Mouse (Mus musculus) ovary, postnatal 14 days (tissue): ENCODE measurements around the gene Gm42420.
A peak's percentile ranks its signal among the peaks of the same experiment; 100 is the strongest.

Experiments used
- DNase-seq: peaks from one replicate; pipeline ENCODE4 v3.0.0; 2022; ENCODE audit warnings: low spot score

Gm42420 gene

DNA sequence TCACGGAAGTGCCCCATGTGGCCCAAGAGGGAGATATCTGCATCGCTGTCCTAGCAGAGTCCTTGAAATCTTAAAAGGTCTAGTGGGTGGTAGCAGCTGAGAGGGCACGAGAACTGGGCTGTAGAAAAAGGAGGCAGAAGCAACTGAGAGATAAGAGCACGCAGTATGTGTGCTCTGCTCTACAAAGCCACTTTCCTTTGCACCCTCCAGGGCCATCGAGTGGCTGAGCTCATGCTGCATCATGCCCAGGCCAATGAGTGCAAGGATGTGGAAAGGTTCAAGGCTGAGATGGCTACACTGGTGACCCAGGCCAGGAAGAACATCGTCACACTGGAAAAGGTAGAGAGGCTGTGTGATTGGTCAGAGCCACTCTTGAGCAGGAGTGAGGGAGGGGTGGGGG lies at the start of gene Gm42420:
TSS of gene Gm42420 (plus strand) at position 237 of the 400 bp plus-strand sequence.
- no peak for DNase-seq

DNA sequence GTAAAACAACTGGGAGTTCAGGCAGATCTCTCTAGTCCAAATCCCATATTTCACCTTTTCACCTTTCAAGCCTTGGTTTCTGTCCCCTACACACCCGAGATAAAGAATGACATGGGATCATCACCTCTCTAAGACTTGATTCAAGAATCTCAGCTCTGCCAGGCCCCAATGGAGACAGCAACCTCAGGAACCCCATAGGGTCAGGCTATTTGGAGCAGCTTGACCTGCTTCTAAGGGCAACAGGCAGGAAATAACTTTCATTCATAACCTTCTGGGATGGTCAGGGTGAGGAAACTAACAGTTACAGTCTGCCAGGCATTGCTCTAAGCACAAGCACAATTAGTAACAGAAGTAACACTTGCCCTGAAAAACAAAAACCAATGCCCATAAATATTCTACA lies 48.9 kb upstream of the Gm42420 start:
- no peak for DNase-seq

GRCm38 (mm10) chr6:39537276-39537675 lies 48.3 kb upstream of the Gm42420 start:
- no peak for DNase-seq

GRCm38 (mm10) chr6:39538227-39538626 lies 47.3 kb upstream of the Gm42420 start:
- DNase-seq, result no peak

DNA sequence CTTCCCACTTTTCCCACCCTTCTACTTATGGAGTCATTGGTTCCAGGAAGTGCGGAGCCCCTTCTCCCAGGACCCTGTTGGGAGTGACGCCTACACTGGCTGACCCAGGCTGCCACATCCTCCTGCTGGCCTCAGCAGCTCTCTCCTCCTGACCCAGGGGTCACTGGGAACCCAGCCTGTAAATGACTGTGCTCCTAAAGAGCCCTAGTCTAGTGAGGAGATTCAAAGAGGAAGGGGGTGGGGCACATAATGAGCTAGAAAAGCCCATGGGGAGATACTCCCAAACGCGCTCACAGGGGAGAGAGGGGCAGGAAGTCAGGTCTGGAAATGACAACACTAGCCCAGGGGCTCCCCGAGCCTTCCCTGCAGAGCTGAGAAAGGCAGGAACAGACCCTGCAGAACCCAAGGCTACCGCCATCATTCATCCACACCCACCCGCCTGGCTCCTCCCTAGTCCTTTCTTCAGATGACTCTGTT lies 45.8 kb upstream of the Gm42420 start:
- no peak for DNase-seq

DNA sequence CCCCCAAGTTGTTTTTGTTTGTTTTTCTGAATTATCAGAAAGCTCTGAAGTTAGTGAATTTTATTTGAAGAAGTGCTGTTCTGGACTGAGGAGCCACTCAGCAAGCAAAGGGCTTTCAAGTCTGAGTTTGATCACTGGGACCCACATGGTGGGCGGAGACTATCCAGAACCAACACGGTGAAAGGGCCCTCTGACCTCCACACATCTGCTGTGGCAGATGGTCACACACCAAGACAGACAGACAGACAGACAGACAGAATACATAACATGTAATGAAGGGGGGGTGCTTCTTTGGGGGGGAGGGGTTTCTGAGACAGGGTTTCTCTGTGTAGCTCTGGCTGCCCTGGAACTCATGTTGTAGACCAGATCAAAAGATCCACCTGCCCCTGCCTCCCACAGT lies 45.0 kb upstream of the Gm42420 start:
- no peak for DNase-seq

GRCm38 (mm10) chr6:39542631-39543597 lies 42.6 kb upstream of the Gm42420 start:
- peak; percentile 77 for DNase-seq

DNA sequence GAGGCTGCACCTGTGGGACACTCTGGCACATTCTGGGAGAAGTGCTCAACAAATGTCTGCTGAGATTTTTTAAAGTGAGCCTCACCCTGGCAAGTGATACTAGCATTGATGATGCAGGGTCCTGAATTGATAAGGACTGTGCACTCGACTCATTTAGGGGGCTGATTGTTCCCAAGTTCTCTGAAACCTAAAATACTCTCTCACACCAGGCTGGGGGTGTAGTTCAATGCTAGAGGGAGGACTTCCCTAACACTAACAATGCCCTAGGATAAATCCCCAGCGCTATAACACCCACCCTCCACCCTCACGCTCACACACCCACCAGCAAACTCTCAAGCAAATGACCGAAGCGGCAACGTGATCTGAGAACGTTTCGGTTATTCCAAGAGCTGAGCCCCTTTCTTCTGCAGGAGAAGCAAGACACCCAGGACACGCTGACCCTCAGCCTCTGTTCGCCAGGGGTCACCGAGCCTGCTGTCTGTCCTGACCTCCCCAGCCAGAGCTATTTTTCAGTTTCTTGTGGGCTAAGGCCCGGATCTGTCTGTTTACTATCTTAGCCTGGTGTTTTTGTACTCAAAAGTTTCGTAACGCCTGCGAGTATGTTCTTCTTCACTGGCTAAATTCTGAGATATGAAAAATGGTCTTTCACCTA lies 41.7 kb upstream of the Gm42420 start:
- no peak for DNase-seq

DNA sequence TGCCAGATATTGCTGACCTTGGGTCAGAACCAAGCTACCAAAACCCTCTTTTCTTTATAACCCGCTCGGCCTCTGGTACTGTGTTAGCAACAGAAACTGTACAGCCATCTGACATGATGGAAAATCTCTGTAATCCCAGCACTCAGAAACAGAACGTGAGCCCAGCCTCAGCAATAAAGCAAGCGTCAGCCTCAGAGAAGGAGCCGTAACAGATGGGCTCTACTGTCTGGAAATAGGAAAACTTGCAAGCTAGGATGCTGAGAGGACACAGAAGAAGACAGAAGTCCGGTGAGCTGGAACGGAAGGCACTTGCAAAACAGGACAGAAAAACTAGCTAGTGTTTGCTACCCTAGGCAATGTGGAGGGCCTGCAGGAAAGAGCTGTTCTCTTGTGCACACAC lies 40.1 kb upstream of the Gm42420 start:
- DNase-seq, result no peak

GRCm38 (mm10) chr6:39548030-39548429 lies 37.5 kb upstream of the Gm42420 start:
- DNase-seq, result no peak

DNA sequence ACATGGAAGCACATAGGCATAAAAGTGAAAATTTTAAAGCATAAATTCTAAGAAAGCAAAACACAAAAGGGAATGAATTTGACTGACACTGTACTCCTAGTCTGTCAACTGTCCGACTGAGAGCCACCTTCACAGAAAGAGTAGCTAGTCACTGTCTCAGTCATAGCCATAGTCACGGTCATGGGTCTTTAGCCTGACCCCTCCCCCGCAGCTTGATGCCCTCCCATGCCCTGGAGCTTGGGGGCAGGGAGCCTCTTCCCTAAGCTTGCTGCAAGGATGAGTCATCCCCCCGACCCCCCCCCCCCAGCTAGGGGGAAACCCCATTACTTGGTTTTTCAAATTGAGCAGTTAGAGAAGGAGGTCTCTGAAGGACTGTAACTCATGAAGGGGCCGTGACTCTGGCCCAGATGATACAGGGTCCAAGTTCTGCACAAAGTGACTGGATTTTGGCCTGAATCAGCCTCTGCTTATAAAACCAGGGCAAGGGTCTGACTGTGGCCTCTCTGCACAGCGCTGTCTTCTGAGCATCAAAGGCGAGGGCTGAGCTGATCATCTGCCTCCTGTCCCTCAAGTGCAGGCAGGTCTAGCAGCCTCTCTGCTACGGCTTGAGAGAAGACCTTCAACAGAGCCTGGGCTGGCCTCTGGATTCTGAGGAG lies 33.4 kb upstream of the Gm42420 start:
- DNase-seq, result no peak

DNA sequence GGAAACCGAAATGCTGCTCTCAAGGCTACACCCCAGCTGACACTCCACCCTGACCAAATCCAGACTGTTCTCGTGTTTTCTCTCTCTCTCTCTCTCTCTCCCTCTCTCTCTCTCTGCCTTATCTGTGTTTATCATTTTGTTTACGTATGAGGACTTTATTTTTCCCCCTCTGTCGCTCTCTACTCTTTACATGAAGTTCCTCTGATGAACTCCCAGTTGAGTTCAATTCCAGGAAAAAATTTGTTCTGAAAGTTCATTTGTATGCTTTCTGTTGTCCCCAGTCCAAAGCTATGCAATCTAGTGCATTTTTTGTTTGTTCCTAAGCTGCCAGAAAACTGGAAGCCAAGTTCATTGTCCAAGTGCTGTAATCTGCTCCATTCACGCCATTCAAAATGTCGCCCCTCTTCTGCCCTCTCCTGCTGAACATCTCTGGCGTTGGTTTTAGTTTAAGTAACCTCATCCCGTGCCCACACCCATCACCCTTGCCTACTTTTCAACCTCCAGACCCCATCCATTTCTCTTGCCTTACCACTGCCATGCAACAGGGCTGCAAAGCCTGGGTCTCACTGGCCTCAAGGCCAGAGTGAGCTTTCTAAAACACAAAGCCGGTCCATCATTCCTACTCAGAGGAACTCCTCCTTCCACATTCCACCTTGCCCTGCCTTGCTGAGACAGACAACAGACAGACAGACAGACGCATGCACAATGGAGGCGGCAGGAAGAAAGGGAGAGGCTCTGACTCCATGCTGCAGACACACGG lies 30.5 kb upstream of the Gm42420 start:
- DNase-seq, result no peak

- no peak for DNase-seq
Observed at GRCm38 (mm10) chr6:39555648-39555945, 30.0 kb upstream of the Gm42420 start.

GRCm38 (mm10) chr6:39556900-39557659 lies 28.5 kb upstream of the Gm42420 start:
- peak; percentile 46 for DNase-seq

DNA sequence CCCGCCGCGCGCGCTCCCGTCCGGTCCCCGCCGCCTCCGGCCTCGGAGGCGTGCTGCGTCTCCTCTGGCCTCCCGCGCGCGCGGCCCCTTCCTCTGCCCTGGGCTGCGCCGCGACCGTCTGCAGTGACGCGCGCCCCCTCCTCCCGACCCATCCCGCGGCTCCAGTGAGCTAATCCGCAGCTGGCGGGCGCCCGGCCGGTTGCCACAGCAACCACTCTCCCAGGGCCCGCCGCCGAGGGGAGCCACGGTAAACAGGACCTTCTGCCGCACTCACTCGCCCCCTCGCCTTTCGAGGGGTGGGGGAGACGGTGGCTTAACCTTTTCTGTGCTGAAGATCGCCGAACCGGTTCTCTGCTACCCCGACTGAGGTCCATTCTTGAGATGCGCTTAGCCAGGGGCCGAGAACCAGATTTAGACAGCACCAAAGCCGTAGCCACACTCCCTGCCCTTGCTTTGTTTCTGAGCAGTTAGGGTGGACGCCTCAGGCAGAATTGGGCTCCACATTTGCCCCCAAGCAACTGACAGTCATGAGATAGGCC lies 27.8 kb upstream of the Gm42420 start, which contains the start of gene Dennd2a:
TSS of gene Dennd2a (minus strand) at position 145 of the 539 bp plus-strand sequence.
- DNase-seq, result peak; percentile 74

DNA sequence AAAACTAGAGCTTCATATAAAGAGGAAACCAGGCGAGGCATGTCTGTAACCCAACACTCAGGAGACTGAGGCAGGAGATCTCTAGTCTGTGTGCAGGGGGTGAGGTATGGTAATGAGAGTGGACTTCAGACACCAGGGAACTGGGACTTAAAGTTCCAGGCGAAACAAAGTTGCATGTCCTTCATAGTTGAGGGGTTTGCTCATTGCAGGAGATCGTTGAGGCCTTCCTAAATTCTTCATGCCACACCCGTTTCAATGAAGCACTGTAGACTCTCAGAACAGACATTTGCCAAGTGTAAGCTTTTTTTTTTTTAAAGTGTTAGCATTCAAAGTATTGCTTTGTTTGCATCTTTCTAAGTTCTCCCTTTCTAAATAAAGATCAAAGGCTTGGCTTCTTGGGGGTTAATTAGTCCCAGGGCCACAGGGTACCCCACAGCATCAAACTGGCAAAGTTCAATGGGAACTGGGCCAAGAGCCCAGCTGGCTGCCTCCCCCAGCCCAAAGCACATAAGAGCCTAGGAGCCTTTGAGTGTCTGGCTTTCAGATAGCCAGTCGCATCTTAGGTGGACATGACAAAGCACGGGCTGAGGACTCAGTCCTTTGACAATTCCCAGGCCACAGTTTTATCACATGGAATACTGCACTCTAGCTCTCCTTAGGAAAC lies 26.1 kb upstream of the Gm42420 start:
- no peak for DNase-seq

GRCm38 (mm10) chr6:39562166-39563015 lies 23.2 kb upstream of the Gm42420 start:
- peak; percentile 69 for DNase-seq

DNA sequence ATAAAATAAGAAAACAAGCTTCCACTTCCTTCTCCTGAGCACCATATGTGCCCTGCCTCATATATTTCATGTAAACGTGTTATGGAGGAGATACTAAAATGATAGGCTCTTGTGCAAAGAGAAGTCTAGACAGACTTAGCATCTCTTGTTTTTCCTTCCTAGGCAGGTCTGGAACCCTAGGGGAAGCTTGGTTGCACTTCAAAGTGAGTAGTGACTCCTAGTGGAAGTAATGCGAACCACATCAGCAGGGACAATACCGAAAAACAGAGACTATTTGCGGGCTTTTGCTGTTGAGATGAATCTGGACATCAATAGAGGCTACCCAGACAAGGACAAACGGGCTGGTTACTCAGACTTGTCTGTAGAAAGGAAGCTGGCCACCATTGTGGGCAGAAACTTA lies 18.0 kb upstream of the Gm42420 start:
- no peak for DNase-seq

DNA sequence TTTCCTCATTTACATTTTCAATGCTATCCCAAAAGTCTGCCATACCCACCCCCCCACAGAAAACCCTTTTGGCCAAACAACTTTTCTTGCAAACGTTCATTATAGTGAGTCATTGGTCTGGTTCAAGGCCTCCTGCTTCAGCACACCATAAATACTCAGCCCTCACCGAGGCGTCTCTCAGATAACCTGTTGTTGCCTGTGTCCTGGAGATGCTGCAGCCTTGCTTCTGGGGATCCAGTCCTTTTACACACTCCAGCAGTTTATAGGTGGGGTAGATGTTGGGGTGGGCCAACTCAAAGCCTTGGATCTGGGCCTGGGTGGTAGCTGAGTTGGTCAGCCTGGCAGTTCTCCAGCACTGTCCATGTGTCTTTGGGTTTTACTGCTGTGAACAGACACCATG lies 15.1 kb upstream of the Gm42420 start:
- DNase-seq, result no peak
